Mouse (Mus musculus) E14TG2a.4 (cell line): ENCODE measurements around the gene Syce3.

Experiments
- H3K27me3 ChIP-seq: 2 replicates; pipeline ENCODE4 v1.6.1; 2014; ENCODE audit warnings: low read length, control low read depth; ENCODE audit not compliant: insufficient read depth
- H3K36me3 ChIP-seq: 2 replicates; pipeline ENCODE4 v1.6.1; 2014; ENCODE audit warnings: low read length, control low read depth; ENCODE audit not compliant: insufficient read depth
- H3K4me1 ChIP-seq: replicated peaks from 2 replicates; pipeline ENCODE4 v1.6.1; 2014; ENCODE audit warnings: low read depth, low read length, control low read depth
- H3K4me3 ChIP-seq: replicated peaks from 2 replicates; pipeline ENCODE4 v1.5.1; 2014; ENCODE audit warnings: mild to moderate bottlenecking, low read length
- H3K9me3 ChIP-seq: 2 replicates; pipeline ENCODE4 v1.6.1; 2014; ENCODE audit warnings: low read length, control low read depth
- CTCF ChIP-seq: conservative IDR thresholded peaks from 2 replicates; pipeline ENCODE4 v1.5.1; 2014; ENCODE audit warnings: low read length
- NANOG ChIP-seq: IDR thresholded peaks from 2 replicates; pipeline ENCODE4 v1.6.1; 2014; ENCODE audit warnings: borderline replicate concordance, low read length, mixed read lengths
- POU5F1 ChIP-seq: IDR thresholded peaks from 2 replicates; pipeline ENCODE4 v1.6.1; 2014; ENCODE audit warnings: low read length, borderline replicate concordance

The Syce3 gene

GRCm38 (mm10) chr15:89428136-89428790 is 18.0 kb upstream of the Syce3 start:
- TF ChIP-seq POU5F1 (no peak), NANOG (no peak), CTCF (no peak)
- Histone ChIP-seq H3K27me3 (peaks cover 16% of the 10 kb centered on the region; the same call in 1 of the 2 replicates), H3K4me1 (peaks cover 52% of the 10 kb centered on the region)

GRCm38 (mm10) chr15:89426716-89427115 is 16.4 kb upstream of the Syce3 start:
- Histone ChIP-seq H3K4me3 (peak overlapping the region; percentile 17; the same call in 1 of the 2 replicates), H3K4me1 (peaks cover 52% of the 10 kb centered on the region), H3K36me3 (peaks cover 22% of the 10 kb centered on the region), H3K27me3 (peaks cover 18% of the 10 kb centered on the region; the same call in 1 of the 2 replicates), H3K9me3 (no peaks in the 10 kb centered on the region)
- TF ChIP-seq NANOG (no peak), POU5F1 (no peak), CTCF (no peak)

More at GRCm38 (mm10) chr15:89428136-89428790, 18.0 kb upstream of the Syce3 start:
- no peaks in the 10 kb centered on the region for H3K9me3 ChIP-seq
- H3K36me3 ChIP-seq: peaks cover 22% of the 10 kb centered on the region
- peak overlapping the region; percentile 92 for H3K4me3 ChIP-seq

GRCm38 (mm10) chr15:89425711-89426121 is 15.4 kb upstream of the Syce3 start, which contains the start of gene Cpt1b:
Gene Cpt1b, minus strand, starts transcription at chr15:89425863.
- Histone ChIP-seq H3K4me3 (peak within 1 kb of the TSS; percentile 69), H3K9me3 (no peaks in the 10 kb centered on the region), H3K27me3 (peaks cover 18% of the 10 kb centered on the region; the same call in 1 of the 2 replicates), H3K4me1 (peaks cover 47% of the 10 kb centered on the region), H3K36me3 (peaks cover 22% of the 10 kb centered on the region)
- no peak for TF ChIP-seq NANOG
- TF ChIP-seq POU5F1: no peak
- TF ChIP-seq CTCF: no peak

DNA sequence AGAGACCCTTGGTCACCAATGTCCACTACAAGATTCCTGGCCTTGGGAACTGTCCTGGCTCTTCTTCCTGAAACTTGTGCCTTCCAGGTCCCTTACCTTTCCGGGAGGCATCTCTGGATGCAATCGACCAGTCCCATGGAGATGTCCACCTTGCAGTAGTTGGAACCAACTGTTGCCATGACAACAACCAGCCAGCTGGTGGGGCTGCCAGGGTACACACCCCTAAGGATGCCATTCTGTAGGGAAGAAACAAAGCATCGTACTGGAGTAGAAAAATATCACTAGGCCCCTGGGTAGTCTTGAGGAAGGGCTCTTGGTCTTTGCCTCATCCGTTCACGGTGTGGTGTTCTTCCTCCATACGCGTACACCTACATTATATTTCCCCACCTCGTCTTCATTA is 14.3 kb upstream of the Syce3 start:
- TF ChIP-seq NANOG (no peak), CTCF (no peak), POU5F1 (no peak)
- Histone ChIP-seq H3K27me3 (peaks cover 18% of the 10 kb centered on the region; the same call in 1 of the 2 replicates), H3K4me1 (peaks cover 44% of the 10 kb centered on the region), H3K4me3 (peak overlapping the region; percentile 37; the same call in 1 of the 2 replicates), H3K36me3 (peaks cover 22% of the 10 kb centered on the region), H3K9me3 (no peaks in the 10 kb centered on the region)

DNA sequence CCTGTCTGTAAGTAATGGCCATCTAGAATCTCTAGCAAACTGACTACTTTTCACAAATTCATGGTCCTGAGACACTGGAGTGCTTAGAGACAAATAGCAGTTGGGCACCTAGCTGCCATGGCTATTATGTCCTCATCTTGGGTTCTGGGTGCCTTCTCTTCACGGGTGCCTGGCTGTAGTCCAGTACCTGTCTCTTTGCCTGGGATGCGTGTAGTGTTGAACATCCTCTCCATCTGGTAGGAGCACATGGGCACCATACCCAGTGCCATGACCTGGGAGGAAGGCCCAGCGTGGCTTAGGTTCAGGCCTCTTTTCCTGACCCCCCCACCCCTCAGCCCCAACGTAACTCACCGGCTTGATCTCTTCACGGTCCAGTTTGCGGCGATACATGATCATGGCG is 11.6 kb upstream of the Syce3 start:
- peaks cover 19% of the 10 kb centered on the region for H3K27me3 ChIP-seq
- no peak overlapping the region for H3K4me3 ChIP-seq
- H3K36me3 ChIP-seq: peaks cover 9% of the 10 kb centered on the region
- TF ChIP-seq NANOG (no peak), POU5F1 (no peak), CTCF (no peak)
- no peaks in the 10 kb centered on the region for H3K9me3 ChIP-seq
- H3K4me1 ChIP-seq: peaks cover 45% of the 10 kb centered on the region

DNA sequence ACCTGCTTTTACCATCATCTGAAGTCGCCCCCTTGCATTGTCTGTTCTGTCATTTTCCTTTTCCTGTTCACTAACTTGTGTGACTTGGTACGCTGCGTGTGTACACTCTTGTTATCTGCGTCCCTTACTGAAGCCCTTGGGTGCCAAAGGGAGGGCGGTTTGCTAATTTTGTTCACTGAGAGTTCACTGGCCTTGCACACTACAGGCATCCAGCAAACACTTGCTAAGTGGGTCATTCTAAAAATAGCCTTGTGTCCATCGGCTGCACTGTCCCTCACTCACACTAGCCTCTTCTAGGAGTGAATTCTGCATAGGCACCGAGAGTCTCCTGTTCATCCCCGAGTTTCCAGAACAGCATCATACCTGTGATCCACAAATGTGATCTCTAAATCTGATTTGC is 5.0 kb upstream of the Syce3 start:
- no peaks in the 10 kb centered on the region for H3K36me3 ChIP-seq
- no peaks in the 10 kb centered on the region for H3K9me3 ChIP-seq
- H3K4me1 ChIP-seq: peaks cover 32% of the 10 kb centered on the region
- no peak overlapping the region for H3K4me3 ChIP-seq
- peaks cover 10% of the 10 kb centered on the region for H3K27me3 ChIP-seq
- TF ChIP-seq NANOG (no peak), CTCF (no peak), POU5F1 (no peak)

- TF ChIP-seq POU5F1 (no peak), NANOG (no peak), CTCF (no peak)
- no peaks in the 10 kb centered on the region for H3K36me3 ChIP-seq
- peaks cover 28% of the 10 kb centered on the region for H3K9me3 ChIP-seq
- H3K4me1 ChIP-seq: peaks cover 20% of the 10 kb centered on the region
- peaks cover 24% of the 10 kb centered on the region for H3K27me3 ChIP-seq
- no peak overlapping the region for H3K4me3 ChIP-seq
Measured at GRCm38 (mm10) chr15:89406691-89407090, 3.6 kb downstream of the Syce3 start.

- Histone ChIP-seq H3K9me3 (peaks cover 28% of the 10 kb centered on the region), H3K27me3 (peaks cover 18% of the 10 kb centered on the region), H3K4me3 (no peak overlapping the region), H3K36me3 (no peaks in the 10 kb centered on the region), H3K4me1 (peaks cover 29% of the 10 kb centered on the region)
- no peak for TF ChIP-seq NANOG
- no peak for TF ChIP-seq POU5F1
- TF ChIP-seq CTCF: no peak
Measured at GRCm38 (mm10) chr15:89404831-89405623, 5.3 kb downstream of the Syce3 start.
